Mouse (Mus musculus): Measurements from ENCODE around the gene Maml3. TPM values are rescaled to one million over a fixed set of nuclear protein-coding genes. Genes with fewer than 3 reads are reported as not detected.

Gene Maml3
- polyA plus RNA-seq, 1 experiment = 12.7 TPM

DNA sequence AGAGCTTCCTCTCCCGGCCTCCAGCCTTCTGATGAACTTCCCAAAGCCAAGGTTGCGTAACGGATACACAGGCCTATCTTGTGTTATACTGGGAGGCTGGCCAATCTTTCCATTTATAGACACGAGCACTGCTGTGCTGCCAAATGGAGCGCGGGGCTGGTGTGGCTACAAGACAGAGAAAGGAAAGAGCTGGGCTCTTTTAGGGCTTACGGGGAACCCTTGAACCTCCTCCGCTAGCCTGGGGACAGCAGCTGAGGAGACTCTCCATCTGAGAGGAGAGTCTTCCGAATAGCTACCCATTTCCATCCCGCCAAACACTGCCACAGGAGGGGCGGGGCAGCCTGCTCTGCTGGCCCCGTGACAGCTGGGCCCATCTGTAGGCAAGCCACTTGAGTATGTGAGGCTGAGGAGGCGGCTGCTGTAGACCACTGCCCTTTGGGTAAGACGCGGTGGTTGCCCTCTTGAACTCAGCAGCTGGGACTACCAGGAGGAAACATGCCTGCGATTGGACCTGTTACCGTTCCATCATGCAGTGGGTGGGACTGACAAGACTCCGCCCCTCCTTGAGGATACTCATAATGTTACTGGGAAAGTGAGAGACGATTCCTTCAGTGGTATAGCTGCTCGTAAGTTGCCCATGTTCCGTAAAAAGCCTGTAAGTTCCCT is 396.0 kb downstream of the Maml3 start:
- TF ChIP-seq CTCF (IDR thresholded peaks at IDR 0.05; ENCODE audit: borderline replicate concordance, extremely low read depth, insufficient read depth, insufficient read length) (no peak), POLR2A (IDR thresholded peaks at IDR 0.05; ENCODE audit: borderline replicate concordance, extremely low read depth, insufficient read depth, insufficient read length, poor library complexity, severe bottlenecking) (no peak)
- DNase-seq (ENCODE audit: low read depth) = peak; percentile 90

DNA sequence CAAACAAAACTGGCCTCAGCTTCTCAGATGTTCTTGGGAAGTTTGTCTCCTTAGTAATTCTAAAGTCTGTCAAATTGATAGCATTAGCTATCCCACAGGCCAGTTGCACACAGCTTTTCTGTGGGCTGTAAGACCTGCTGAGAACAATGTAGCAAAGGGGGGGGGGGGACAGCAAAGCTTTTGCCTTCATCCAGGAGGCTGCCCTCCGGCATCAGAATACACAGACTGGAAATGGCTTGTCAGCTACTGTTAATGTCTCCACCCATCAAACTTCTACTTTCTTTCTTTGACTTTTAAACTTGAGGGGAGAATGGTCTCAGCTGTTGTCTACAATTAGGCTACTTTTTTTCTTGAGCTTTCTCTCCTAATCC is 396.5 kb downstream of the Maml3 start:
- no peak for DNase-seq (ENCODE audit: low read depth)
- no peak for TF ChIP-seq POLR2A (IDR thresholded peaks at IDR 0.05; ENCODE audit: borderline replicate concordance, extremely low read depth, insufficient read depth, insufficient read length, poor library complexity, severe bottlenecking)
- TF ChIP-seq CTCF (IDR thresholded peaks at IDR 0.05; ENCODE audit: borderline replicate concordance, extremely low read depth, insufficient read depth, insufficient read length) = no peak

DNA sequence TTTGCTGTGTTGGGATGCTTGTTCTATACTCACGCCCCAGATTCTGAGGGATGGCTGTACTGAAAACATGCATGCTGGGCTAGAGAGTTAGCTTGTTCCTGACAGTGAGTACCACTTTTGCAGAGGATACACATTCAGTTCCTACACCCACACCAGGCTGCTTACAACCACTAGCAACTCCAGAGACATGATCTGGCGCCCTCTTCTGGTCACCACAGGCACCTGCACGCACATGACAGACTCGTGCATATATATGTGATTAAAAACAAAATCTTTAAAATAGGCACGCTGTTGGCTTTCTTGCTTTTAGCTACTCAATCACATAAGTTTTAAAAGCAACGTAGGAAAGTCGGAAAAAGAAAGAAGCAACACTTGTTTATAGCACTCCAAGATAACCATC is 399.7 kb downstream of the Maml3 start:
- no peak for TF ChIP-seq POLR2A (IDR thresholded peaks at IDR 0.05; ENCODE audit: borderline replicate concordance, extremely low read depth, insufficient read depth, insufficient read length, poor library complexity, severe bottlenecking)
- peak; percentile 46; the same call in 1 of the 2 replicates for TF ChIP-seq CTCF (IDR thresholded peaks at IDR 0.05; ENCODE audit: borderline replicate concordance, extremely low read depth, insufficient read depth, insufficient read length)
- peak; percentile 28 for DNase-seq (ENCODE audit: low read depth)

DNA sequence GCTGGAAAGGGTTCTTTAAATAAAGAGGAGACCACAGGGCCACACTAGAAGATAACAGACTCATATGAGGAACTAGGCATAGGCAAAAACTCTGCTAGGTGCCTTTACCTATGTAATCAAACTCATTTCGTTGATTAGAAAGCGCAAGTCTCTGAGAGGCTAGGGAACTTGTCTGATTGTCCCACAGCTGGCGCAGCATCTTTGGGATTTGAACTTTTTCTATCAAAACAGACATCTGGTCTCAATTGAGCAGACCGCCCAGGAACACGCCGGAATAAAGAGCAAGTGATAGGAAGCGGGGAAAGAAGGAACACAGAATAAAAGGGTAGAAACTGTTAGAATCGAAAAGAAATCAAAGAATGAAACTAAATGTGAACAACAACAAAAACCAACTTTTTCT is 401.4 kb downstream of the Maml3 start:
- no peak for DNase-seq (ENCODE audit: low read depth)
- TF ChIP-seq POLR2A (IDR thresholded peaks at IDR 0.05; ENCODE audit: borderline replicate concordance, extremely low read depth, insufficient read depth, insufficient read length, poor library complexity, severe bottlenecking) (no peak), CTCF (IDR thresholded peaks at IDR 0.05; ENCODE audit: borderline replicate concordance, extremely low read depth, insufficient read depth, insufficient read length) (no peak)

DNA sequence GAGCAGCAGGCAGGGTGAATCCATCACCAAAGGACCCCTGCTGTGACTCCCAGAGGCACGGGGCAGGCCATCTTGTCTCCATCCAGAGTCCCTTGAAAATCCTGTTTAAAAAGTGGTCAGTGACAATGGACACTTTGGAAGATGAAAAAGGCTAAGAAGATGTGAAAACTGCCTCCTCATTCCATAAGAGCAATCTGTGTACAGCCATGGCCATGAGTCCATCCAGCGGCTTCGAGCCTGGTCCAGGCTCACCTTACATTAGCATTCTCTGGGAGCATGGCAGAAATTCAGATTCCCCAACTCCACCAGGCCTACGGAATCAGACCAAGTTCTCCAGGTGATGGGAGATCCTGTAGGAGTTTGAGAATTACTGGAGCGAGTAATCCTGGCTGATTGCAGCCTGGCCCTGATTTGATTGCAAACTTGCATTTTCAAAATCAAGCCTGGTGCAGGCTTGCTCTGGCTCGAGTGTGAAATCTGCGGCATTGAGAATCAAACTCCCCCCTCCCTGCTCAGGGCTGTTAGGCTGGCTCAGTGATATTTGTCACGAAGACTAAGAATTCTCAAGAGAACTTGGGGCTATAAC is 402.1 kb downstream of the Maml3 start:
- peak; percentile 33 for DNase-seq (ENCODE audit: low read depth)
- TF ChIP-seq CTCF (IDR thresholded peaks at IDR 0.05; ENCODE audit: borderline replicate concordance, extremely low read depth, insufficient read depth, insufficient read length) = no peak
- no peak for TF ChIP-seq POLR2A (IDR thresholded peaks at IDR 0.05; ENCODE audit: borderline replicate concordance, extremely low read depth, insufficient read depth, insufficient read length, poor library complexity, severe bottlenecking)

DNA sequence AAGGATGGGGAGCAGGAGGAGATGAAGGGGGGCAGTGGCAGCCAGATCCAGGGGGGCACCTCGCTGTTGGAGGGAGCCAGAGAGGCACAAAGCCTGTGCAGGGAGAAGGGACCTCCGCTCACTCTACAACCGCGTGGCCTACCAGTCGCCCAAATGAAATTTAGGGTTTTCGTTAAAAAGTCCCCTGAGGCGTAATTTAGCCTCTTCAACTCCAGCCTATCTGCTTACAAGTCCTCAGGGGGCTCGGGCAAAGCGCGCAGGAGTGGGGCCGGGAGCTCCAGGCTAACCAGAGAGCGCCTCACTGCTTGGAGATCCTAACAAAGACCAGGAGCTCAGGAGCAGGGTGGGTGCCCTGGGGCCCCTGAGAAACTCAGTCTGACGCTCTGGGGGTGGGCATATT is 402.9 kb downstream of the Maml3 start:
- DNase-seq (ENCODE audit: low read depth) = peak; percentile 83

DNA sequence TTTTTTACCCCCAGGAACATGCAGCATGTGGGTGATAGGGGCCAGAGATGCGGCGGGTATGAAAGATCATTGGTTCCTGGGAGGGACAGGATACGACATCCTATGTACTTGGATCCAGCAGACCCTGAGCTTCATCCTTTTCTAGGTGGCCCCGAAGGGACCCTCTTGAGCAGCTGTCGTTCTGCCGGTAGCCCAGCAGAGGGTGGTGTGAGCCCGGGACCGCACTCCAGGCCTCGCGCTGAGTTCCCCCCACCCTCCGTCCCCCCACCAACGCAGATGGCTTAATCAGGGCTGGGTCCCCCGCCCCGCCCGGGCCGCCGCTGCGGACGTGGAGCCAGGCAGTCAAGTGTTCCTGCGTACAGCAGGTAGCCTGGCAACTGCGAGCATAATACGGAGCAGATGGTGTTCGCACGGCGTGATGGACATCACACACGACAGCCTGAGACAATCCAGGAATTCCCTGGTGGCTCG is 403.6 kb downstream of the Maml3 start:
- peak; percentile 88 for TF ChIP-seq CTCF (IDR thresholded peaks at IDR 0.05; ENCODE audit: borderline replicate concordance, extremely low read depth, insufficient read depth, insufficient read length)
- TF ChIP-seq POLR2A (IDR thresholded peaks at IDR 0.05; ENCODE audit: borderline replicate concordance, extremely low read depth, insufficient read depth, insufficient read length, poor library complexity, severe bottlenecking) = 0 out of 2 replicates have a peak, but pooled peaks have one; percentile 21
- peak; percentile 98 for DNase-seq (ENCODE audit: low read depth)

More for the DNA sequence above, 402.9 kb downstream of the Maml3 start:
- TF ChIP-seq POLR2A (IDR thresholded peaks at IDR 0.05; ENCODE audit: borderline replicate concordance, extremely low read depth, insufficient read depth, insufficient read length, poor library complexity, severe bottlenecking) = no peak
- TF ChIP-seq CTCF (IDR thresholded peaks at IDR 0.05; ENCODE audit: borderline replicate concordance, extremely low read depth, insufficient read depth, insufficient read length) = no peak

DNA sequence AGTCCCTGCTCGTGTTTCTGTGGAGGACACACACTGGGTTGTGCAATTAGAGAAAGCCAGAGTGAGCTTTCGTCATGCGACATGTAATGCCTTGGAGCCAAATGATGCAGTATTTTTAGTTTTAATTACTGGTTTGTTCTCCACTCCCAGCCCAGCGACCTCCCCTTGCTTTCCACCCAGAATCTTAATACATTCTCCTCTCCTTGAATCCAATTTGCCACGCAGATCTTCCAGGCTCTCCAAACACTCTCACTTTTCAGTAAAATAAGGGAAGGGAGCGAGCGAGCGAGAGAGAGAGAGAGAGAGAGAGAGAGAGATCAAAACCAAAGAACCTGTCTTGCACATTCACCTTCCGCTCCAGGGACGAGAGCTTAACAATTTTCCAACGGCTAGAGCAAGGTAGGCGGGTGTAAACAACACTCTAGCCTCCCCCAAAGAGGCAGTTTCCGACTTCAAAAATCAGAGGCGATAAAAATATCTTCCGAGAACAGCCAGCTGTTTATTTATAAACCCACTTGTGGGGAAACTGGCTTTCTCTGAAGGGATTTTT is 404.1 kb downstream of the Maml3 start:
- TF ChIP-seq POLR2A (IDR thresholded peaks at IDR 0.05; ENCODE audit: borderline replicate concordance, extremely low read depth, insufficient read depth, insufficient read length, poor library complexity, severe bottlenecking) (no peak), CTCF (IDR thresholded peaks at IDR 0.05; ENCODE audit: borderline replicate concordance, extremely low read depth, insufficient read depth, insufficient read length) (no peak)
- peak; percentile 74 for DNase-seq (ENCODE audit: low read depth)

DNA sequence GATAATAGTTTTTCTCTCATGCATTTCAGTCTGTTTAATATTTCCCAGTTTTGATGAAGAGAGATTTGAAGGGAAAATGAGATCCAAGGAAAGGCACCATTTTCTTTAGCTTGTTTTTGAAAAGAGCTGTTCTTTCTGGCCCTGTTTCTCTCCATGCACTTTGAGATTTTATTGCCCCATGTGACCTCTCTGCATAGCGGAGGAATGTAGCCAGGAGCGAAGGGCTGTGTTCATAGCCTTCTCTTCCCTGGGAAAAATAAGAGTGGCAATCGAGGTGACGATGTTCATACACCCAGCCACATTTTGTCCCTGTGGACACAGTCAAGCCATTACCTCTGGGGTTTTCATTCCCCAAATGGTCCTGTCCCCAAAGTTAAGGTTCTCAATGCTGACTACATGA is 404.8 kb downstream of the Maml3 start:
- TF ChIP-seq CTCF (IDR thresholded peaks at IDR 0.05; ENCODE audit: borderline replicate concordance, extremely low read depth, insufficient read depth, insufficient read length) (no peak), POLR2A (IDR thresholded peaks at IDR 0.05; ENCODE audit: borderline replicate concordance, extremely low read depth, insufficient read depth, insufficient read length, poor library complexity, severe bottlenecking) (no peak)
- no peak for DNase-seq (ENCODE audit: low read depth)

DNA sequence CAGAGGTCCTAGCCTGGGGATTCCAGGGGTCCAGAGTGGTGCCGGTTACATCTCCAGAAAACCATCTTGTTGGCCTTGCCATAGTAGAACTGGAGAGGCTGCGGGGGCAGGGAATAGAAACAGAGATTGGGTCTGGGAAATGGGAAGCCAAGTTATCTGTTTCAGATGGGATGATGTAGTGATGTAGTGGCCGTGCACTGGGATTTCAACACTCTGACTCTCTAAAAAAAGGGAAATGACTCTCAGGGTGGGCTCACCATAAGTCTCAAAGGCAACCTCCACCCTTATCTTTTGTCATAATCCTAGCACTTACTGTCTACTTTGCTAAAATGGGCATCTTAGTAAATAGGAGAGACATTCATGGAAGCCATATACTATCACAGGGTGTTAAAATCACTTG is 406.9 kb downstream of the Maml3 start:
- no peak for DNase-seq (ENCODE audit: low read depth)
- TF ChIP-seq POLR2A (IDR thresholded peaks at IDR 0.05; ENCODE audit: borderline replicate concordance, extremely low read depth, insufficient read depth, insufficient read length, poor library complexity, severe bottlenecking) (no peak), CTCF (IDR thresholded peaks at IDR 0.05; ENCODE audit: borderline replicate concordance, extremely low read depth, insufficient read depth, insufficient read length) (no peak)

DNA sequence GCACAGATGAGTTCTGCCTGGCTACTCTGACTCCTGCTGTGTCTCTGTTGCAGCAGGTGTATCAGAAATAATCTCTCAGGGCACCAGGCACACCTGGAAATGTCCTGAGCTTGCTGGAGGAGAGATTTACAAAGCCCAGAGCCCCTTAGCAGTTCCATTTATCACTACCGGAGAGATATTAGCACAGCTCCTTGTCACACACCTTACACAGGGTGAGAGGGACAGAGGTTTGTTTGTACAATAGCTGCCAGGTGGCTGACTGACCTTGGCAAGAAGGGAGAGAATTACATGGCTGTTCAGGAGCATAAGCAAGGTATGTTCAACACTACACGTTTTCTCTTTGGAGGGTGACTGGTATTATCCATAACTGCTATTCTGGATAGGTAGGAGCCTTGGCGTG is 409.2 kb downstream of the Maml3 start:
- TF ChIP-seq POLR2A (IDR thresholded peaks at IDR 0.05; ENCODE audit: borderline replicate concordance, extremely low read depth, insufficient read depth, insufficient read length, poor library complexity, severe bottlenecking) = no peak
- no peak for TF ChIP-seq CTCF (IDR thresholded peaks at IDR 0.05; ENCODE audit: borderline replicate concordance, extremely low read depth, insufficient read depth, insufficient read length)
- no peak for DNase-seq (ENCODE audit: low read depth)

All from brain, embryonic 14.5 days (tissue).